Mouse (Mus musculus) midbrain, embryonic 10.5 days (tissue): ENCODE measurements around the gene Add2. TPM values are rescaled to one million over a fixed set of nuclear protein-coding genes. Genes with fewer than 3 reads are reported as not detected.

ENCODE experiments used
- DNase-seq: peaks from one replicate; pipeline ENCODE4 v3.0.0-alpha.2; 2017; ENCODE audit warnings: low spot score
- H3K27ac ChIP-seq: fragments of 300-500 bp; sonication (generic); replicated peaks from 2 replicates; pipeline ENCODE4 v1.5.1; 2016; ENCODE audit warnings: mild to moderate bottlenecking
- H3K27me3 ChIP-seq: fragments of 300-500 bp; sonication (generic); 2 replicates; pipeline ENCODE4 v1.6.1; 2016; ENCODE audit warnings: low read depth, mild to moderate bottlenecking; ENCODE audit not compliant: poor library complexity, severe bottlenecking
- H3K36me3 ChIP-seq: fragments of 300-500 bp; sonication (generic); 2 replicates; pipeline ENCODE4 v1.6.1; 2016; ENCODE audit warnings: mild to moderate bottlenecking, moderate library complexity
- H3K4me1 ChIP-seq: fragments of 300-500 bp; sonication (generic); 2 replicates; pipeline ENCODE4 v1.6.1; 2016
- H3K4me3 ChIP-seq: fragments of 300-500 bp; sonication (generic); 2 replicates; pipeline ENCODE4 v1.5.1; 2016; ENCODE audit warnings: mild to moderate bottlenecking, moderate library complexity
- H3K9me3 ChIP-seq: fragments of 300-500 bp; sonication (generic); replicated peaks from 2 replicates; pipeline ENCODE4 v1.6.1; 2016; ENCODE audit warnings: mild to moderate bottlenecking
- WGBS: fragments of 180-500 bp; shearing (Covaris S2); methylation state at CpG from one replicate; pipeline ENCODE4 v1.1.7; 2016; 5-methylcytosine and 5-hydroxymethylcytosine counted together
- polyA plus RNA-seq: library from polyadenylated mRNA; unstranded; fragments of >200 nt; fragmentation: Nextera tagmentation; extraction: Ambion mirVana; gene quantifications from 2 replicates; pipeline ENCODE4 v1.2.1, GENCODE M21; 2016

The Add2 gene
- polyA plus RNA-seq, 1 experiment from 2014 or later, result 43.3 TPM

- H3K27me3 ChIP-seq, result no peaks in the 10 kb centered on the region
- no peaks in the 10 kb centered on the region for H3K36me3 ChIP-seq
- no peak overlapping the region for H3K27ac ChIP-seq
- H3K9me3 ChIP-seq, result no peaks in the 10 kb centered on the region
- H3K4me1 ChIP-seq, result peaks cover 6% of the 10 kb centered on the region; the same call in 1 of the 2 replicates
- no peak for DNase-seq
- H3K4me3 ChIP-seq, result no peak overlapping the region
- 66% methylated on average over 3 of the region's 3 CpGs for WGBS
Observed at GRCm38 (mm10) chr6:86160878-86161277, 132.4 kb downstream of the Add2 start.

GRCm38 (mm10) chr6:86161586-86161985, 133.1 kb downstream of the Add2 start:
- Histone ChIP-seq H3K4me3 (no peak overlapping the region), H3K27me3 (no peaks in the 10 kb centered on the region), H3K4me1 (peaks cover 6% of the 10 kb centered on the region; the same call in 1 of the 2 replicates), H3K9me3 (no peaks in the 10 kb centered on the region), H3K27ac (no peak overlapping the region), H3K36me3 (no peaks in the 10 kb centered on the region)
- WGBS, result 71% methylated on average over 7 of the region's 7 CpGs
- DNase-seq, result no peak

GRCm38 (mm10) chr6:86164028-86164427, 135.5 kb downstream of the Add2 start:
- Histone ChIP-seq H3K36me3 (no peaks in the 10 kb centered on the region), H3K4me3 (no peak overlapping the region), H3K4me1 (peaks cover 6% of the 10 kb centered on the region; the same call in 1 of the 2 replicates), H3K27ac (no peak overlapping the region), H3K27me3 (no peaks in the 10 kb centered on the region), H3K9me3 (no peaks in the 10 kb centered on the region)
- DNase-seq, result no peak
- WGBS, result 62% methylated on average over 3 of the region's 3 CpGs

GRCm38 (mm10) chr6:86166426-86166825, 137.9 kb downstream of the Add2 start:
- no peaks in the 10 kb centered on the region for H3K36me3 ChIP-seq
- peaks cover 6% of the 10 kb centered on the region; the same call in 1 of the 2 replicates for H3K4me1 ChIP-seq
- no peak overlapping the region for H3K27ac ChIP-seq
- no peak overlapping the region for H3K4me3 ChIP-seq
- H3K27me3 ChIP-seq, result no peaks in the 10 kb centered on the region
- 91% methylated on average over 9 of the region's 9 CpGs for WGBS
- H3K9me3 ChIP-seq, result no peaks in the 10 kb centered on the region
- no peak for DNase-seq

- 87% methylated on average over 5 of the region's 5 CpGs for WGBS
- Histone ChIP-seq H3K27ac (no peak overlapping the region), H3K4me3 (no peak overlapping the region), H3K9me3 (no peaks in the 10 kb centered on the region), H3K27me3 (no peaks in the 10 kb centered on the region), H3K4me1 (peaks cover 6% of the 10 kb centered on the region; the same call in 1 of the 2 replicates), H3K36me3 (no peaks in the 10 kb centered on the region)
- DNase-seq, result no peak
Observed at GRCm38 (mm10) chr6:86167851-86168250, 139.4 kb downstream of the Add2 start.

- Histone ChIP-seq H3K4me3 (no peak overlapping the region), H3K27me3 (no peaks in the 10 kb centered on the region), H3K9me3 (no peaks in the 10 kb centered on the region), H3K27ac (no peak overlapping the region), H3K36me3 (no peaks in the 10 kb centered on the region), H3K4me1 (peaks cover 4% of the 10 kb centered on the region; the same call in 1 of the 2 replicates)
- WGBS, result 70% methylated on average over 4 of the region's 4 CpGs
- DNase-seq, result no peak
Observed at GRCm38 (mm10) chr6:86169166-86169565, 140.7 kb downstream of the Add2 start.

Other genes starting within 250 kb of the Add2 start
- not detected in 2 replicates for gene Nat8f6, start 207.7 kb upstream of the Add2 start, polyA plus RNA-seq
- 0.14 TPM in 1 of 2 replicates, not detected in the other for gene Nat8f5, start 207.7 kb upstream of the Add2 start, polyA plus RNA-seq
- gene Nat8, start 196.6 kb upstream of the Add2 start, polyA plus RNA-seq, result not detected in 2 replicates
- gene Nat8f2, start 159.5 kb upstream of the Add2 start, polyA plus RNA-seq, result not detected in 2 replicates
- 5.6 and 6.0 TPM in 2 replicates for gene Nat8f4, start 123.8 kb upstream of the Add2 start, polyA plus RNA-seq
- gene Tprkb, start 116.8 kb upstream of the Add2 start, polyA plus RNA-seq, result 30.6 and 35.9 TPM in 2 replicates
- gene Nat8f1, start 113.0 kb upstream of the Add2 start, polyA plus RNA-seq, result 5.9 and 7.9 TPM in 2 replicates
- 38.5 and 38.8 TPM in 2 replicates for gene Dusp11, start 67.0 kb upstream of the Add2 start, polyA plus RNA-seq
- gene Figla, start 12.5 kb upstream of the Add2 start, polyA plus RNA-seq, result not detected in 2 replicates
- 1.3 and 1.4 TPM in 2 replicates for gene Tgfa, start 166.5 kb downstream of the Add2 start, polyA plus RNA-seq